Mouse (Mus musculus) skeletal muscle tissue, adult 2 months (tissue): Measurements from ENCODE around the gene Adam25.
"Not testable (repeated sequence)": the region's sequence is repeated elsewhere in the genome, so short reads cannot be mapped to it uniquely, and the experiment has no call there.

Experiments
- DNase-seq: peaks from one replicate; pipeline ENCODE4 v3.0.0-alpha.2; 2012; ENCODE audit warnings: low read depth, low spot score

The Adam25 gene

DNA sequence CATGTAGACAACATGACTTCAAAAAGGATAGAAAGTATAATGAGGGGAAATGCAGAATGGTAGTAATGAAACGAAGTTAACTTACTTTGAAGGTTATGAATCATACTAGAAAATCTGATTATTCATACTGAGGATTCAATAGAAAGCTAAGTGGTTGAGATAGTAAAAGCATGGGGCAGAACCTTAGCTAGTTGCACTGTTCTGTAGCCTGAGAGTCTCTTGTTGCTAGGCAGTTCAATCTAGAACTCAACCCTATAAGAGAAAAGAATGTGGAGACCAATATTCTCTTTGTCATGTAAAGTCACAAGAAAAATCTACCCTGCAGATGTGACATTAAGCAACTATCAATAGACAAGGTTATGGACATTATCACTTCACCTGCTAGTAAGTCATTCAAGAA is at the start of gene Adam25:
TSS of gene Adam25 (plus strand) at position 301 of the 400 bp plus-strand sequence.
- DNase-seq, result not testable (repeated sequence)

DNA sequence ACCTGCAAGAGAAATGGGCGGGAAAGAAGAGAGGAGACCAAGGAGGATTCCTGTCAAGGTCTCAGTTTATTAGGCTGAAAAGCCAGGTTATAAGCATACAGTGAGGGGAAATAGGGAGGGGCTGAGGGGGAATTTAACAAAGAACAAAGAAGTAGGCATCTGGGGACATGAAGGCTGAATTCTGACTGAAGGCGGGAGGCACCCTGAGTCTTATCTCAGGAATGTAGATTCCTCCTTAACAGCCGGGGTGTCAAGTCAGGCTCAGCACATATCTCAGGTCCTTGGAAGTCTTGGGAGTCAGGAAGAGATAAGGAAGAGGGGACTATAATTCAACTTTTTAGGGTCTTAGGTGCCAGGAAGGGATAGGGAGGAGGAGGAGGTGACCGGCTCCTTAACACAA is 36.6 kb upstream of the Adam25 start:
- DNase-seq, result not testable (repeated sequence)

DNA sequence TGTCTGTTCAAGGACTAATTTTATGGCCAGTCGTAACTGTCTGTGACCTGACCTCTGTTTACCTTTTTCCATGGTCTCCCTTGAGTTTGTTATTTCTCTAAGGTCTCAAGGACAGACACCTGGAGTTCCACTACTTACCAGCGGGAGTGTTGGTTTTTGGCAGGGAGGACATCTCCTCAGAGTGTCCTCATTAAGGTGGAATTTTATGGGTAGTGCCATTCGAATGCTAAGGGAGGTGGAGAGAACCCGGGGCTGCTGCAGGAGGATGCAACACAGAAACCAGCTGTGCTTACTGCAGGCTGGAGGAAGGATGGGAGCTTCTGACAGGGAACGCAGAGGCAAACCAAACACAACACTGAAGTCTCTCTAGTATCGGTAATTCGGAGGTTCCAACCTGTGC is 36.0 kb upstream of the Adam25 start:
- DNase-seq, result no peak

DNA sequence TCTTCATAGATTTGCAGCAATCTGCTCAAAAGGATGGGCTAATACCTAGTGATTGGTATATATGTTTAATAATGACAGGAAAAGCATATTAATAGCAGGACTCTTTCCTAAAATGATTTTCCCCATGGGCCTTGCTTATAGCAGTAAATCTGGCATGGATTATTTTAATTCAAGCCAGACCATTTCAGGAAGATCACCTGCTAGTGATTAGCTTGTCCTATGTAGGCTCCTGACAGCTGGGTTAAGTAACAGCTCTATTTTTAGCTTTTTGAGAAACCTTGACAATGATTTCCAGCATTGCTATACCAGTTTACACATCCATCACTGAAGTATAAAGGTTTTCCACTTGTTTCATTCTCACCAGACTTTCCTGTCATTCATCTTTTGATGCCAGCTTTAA is 31.3 kb downstream of the Adam25 start:
- DNase-seq, result no peak

DNA sequence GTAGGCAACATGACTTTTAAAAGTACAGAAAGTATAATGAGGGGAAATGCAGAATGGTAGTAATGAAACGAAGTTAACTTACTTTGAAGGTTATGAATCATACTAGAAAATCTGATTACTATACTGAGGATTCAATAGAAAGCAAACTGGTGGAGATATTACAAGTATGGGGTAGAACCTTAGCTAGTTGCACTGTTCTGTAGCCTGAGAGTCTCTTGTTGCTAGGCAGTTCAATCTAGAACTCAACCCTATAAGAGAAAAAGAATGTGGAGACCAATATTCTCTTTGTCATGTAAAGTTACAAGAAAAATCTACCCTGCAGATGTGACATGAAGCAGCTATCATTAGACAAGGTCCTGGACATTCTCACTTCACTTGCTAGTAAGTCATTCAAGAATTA is 41.0 kb downstream of the Adam25 start, which contains the start of gene Adam20:
TSS of gene Adam20 (plus strand) at position 301 of the 400 bp plus-strand sequence.
- not testable (repeated sequence) for DNase-seq

DNA sequence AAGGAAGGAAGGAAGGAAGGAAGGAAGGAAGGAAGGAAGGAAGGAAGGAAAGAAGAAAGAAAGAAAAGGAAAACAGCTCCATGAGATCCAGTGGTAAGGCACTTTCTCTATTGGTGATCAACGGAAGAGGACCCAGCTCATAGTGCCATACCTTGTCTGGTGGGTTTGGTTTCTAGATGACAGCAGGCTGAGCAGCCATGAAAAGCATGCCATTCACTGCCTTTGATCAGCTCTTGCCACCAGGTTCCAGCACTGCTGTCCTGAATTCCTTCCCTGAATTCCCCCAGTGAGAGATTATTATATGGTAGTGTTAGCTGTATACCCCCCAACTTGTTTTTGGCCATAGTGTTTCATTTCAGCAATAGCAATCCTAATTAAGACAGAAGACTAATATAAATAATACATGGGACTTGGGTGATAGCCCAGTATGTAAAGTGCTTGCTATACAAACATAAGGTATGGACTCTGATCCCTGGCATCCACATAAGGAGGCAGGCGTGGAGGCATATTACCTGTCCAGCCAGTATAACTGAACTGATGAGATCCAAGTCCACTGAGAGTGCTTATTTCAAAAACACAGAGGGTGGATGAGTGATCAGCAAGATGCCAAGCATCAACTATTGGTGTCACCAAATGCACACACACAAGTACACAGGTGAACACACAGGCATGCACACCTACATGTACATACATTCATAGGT is 51.5 kb downstream of the Adam25 start:
- DNase-seq, result no peak
